Mouse (Mus musculus) liver, embryonic 14.5 days (tissue): ENCODE data around the gene Cplx1.

ENCODE experiments used
- CTCF ChIP-seq: IDR thresholded peaks from 2 replicates; pipeline ENCODE4 v1.5.1; 2016; ENCODE audit warnings: antibody characterized with exemption, low read depth, control low read depth
- EP300 ChIP-seq: IDR thresholded peaks from 2 replicates; pipeline ENCODE4 v1.6.1; 2016; ENCODE audit warnings: antibody characterized with exemption, low read depth

DNA sequence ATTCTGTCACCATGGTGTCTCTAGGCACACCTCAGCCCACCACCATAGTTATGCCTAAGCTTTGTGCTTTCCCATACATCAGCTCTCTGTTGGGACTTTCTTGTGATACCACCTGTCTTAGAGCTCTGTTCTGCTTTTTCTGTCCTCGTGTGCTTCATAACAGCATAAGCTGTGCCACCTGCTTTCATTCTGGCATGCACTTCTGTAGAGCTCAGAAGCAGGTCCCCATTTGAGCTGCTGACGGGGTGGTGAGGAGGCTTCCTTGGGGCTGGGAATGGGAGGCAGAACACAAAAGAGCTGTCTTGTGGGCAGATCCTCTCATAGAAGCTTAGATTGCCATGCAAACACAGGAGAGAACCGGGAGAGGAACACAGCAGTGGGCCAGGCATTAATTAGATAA is 73.8 kb downstream of the Cplx1 start:
- TF ChIP-seq CTCF, result no peak
- no peak for TF ChIP-seq EP300
